Mouse (Mus musculus): ENCODE data around the gene Klhdc9. TPM values are rescaled to one million over a fixed set of nuclear protein-coding genes. Genes with fewer than 3 reads are reported as not detected.

Klhdc9 gene
- polyA plus RNA-seq, 1 experiment from 2014 or later = 2.3 TPM

- Histone ChIP-seq H3K4me2 (ENCODE audit: low read depth, severe bottlenecking) (no peak overlapping the region; the same call in 1 of the 2 replicates), H3K27me3 (ENCODE audit: control insufficient read depth, insufficient read depth, low read length) (no peaks in the 10 kb centered on the region), H3K9ac (ENCODE audit: low read length) (no peak overlapping the region), H3K27ac (replicated peaks; ENCODE audit: low read depth, low read length) (no peak overlapping the region), H3K4me3 (ENCODE audit: low read depth, low read length) (no peak overlapping the region), H3K4me1 (ENCODE audit: control insufficient read depth, insufficient read depth, low read length) (no peaks in the 10 kb centered on the region), H3K36me3 (ENCODE audit: control insufficient read depth, insufficient read depth, low read length) (no peaks in the 10 kb centered on the region), H3K9me3 (ENCODE audit: control insufficient read depth, low read length) (no peaks in the 10 kb centered on the region)
- no peak for ATAC-seq (ENCODE audit: insufficient number of reproducible peaks, low FRiP score, low TSS enrichment, low read depth)
- DNase-seq (ENCODE audit: low spot score) = no peak
- 12% methylated on average over 7 of the region's 7 CpGs for WGBS
Measured at GRCm38 (mm10) chr1:171319748-171320147, 40.9 kb downstream of the Klhdc9 start.

GRCm38 (mm10) chr1:171309321-171309720 is 51.3 kb downstream of the Klhdc9 start:
- 75% methylated on average over 2 of the region's 2 CpGs for WGBS
- no peak for DNase-seq (ENCODE audit: low spot score)

More at GRCm38 (mm10) chr1:171309321-171309720, 51.3 kb downstream of the Klhdc9 start:
- no peaks in the 10 kb centered on the region for H3K27me3 ChIP-seq (ENCODE audit: control insufficient read depth, insufficient read depth, low read length)
- no peak overlapping the region for H3K27ac ChIP-seq (replicated peaks; ENCODE audit: low read depth, low read length)
- H3K4me2 ChIP-seq (ENCODE audit: low read depth, severe bottlenecking) = no peak overlapping the region
- no peak for ATAC-seq (ENCODE audit: insufficient number of reproducible peaks, low FRiP score, low TSS enrichment, low read depth)
- H3K4me3 ChIP-seq (ENCODE audit: low read depth, low read length) = no peak overlapping the region
- H3K36me3 ChIP-seq (ENCODE audit: control insufficient read depth, insufficient read depth, low read length) = no peaks in the 10 kb centered on the region
- no peaks in the 10 kb centered on the region for H3K4me1 ChIP-seq (ENCODE audit: control insufficient read depth, insufficient read depth, low read length)
- no peak overlapping the region for H3K9ac ChIP-seq (ENCODE audit: low read length)
- no peaks in the 10 kb centered on the region for H3K9me3 ChIP-seq (ENCODE audit: control insufficient read depth, low read length)

Other genes starting within 250 kb of the Klhdc9 start
- gene Cfap126, start 246.9 kb downstream of the Klhdc9 start, polyA plus RNA-seq (2014; fragmentation: Nextera tagmentation; extraction: Ambion mirVana) = 0.96 and 1.7 TPM in 2 replicates
- 267 and 288 TPM in 2 replicates for gene Sdhc, start 210.2 kb downstream of the Klhdc9 start, polyA plus RNA-seq (2014; fragmentation: Nextera tagmentation; extraction: Ambion mirVana)
- gene Mpz, start 210.1 kb downstream of the Klhdc9 start, polyA plus RNA-seq (2014; fragmentation: Nextera tagmentation; extraction: Ambion mirVana) = 0.61 and 0.68 TPM in 2 replicates
- 2.7 and 4.3 TPM in 2 replicates for gene Pcp4l1, start 164.5 kb downstream of the Klhdc9 start, polyA plus RNA-seq (2014; fragmentation: Nextera tagmentation; extraction: Ambion mirVana)
- gene Nr1i3, start 146.8 kb downstream of the Klhdc9 start, polyA plus RNA-seq (2014; fragmentation: Nextera tagmentation; extraction: Ambion mirVana) = 0.15 and 0.21 TPM in 2 replicates
- 25.4 and 26.4 TPM in 2 replicates for gene Tomm40l, start 138.3 kb downstream of the Klhdc9 start, polyA plus RNA-seq (2014; fragmentation: Nextera tagmentation; extraction: Ambion mirVana)
- gene Apoa2, start 135.7 kb downstream of the Klhdc9 start, polyA plus RNA-seq (2014; fragmentation: Nextera tagmentation; extraction: Ambion mirVana) = 2.8 and 4.6 TPM in 2 replicates
- 13.2 and 13.6 TPM in 2 replicates for gene Fcer1g, start 126.4 kb downstream of the Klhdc9 start, polyA plus RNA-seq (2014; fragmentation: Nextera tagmentation; extraction: Ambion mirVana)
- 5.5 and 5.6 TPM in 2 replicates for gene Adamts4, start 110.4 kb downstream of the Klhdc9 start, polyA plus RNA-seq (2014; fragmentation: Nextera tagmentation; extraction: Ambion mirVana)
- gene Ndufs2, start 109.4 kb downstream of the Klhdc9 start, polyA plus RNA-seq (2014; fragmentation: Nextera tagmentation; extraction: Ambion mirVana) = 260 and 264 TPM in 2 replicates
- gene B4galt3, start 90.5 kb downstream of the Klhdc9 start, polyA plus RNA-seq (2014; fragmentation: Nextera tagmentation; extraction: Ambion mirVana) = 68.9 and 78.2 TPM in 2 replicates
- 65.0 and 71.0 TPM in 2 replicates for gene Ppox, start 79.6 kb downstream of the Klhdc9 start, polyA plus RNA-seq (2014; fragmentation: Nextera tagmentation; extraction: Ambion mirVana)
- gene Usp21, start 72.8 kb downstream of the Klhdc9 start, polyA plus RNA-seq (2014; fragmentation: Nextera tagmentation; extraction: Ambion mirVana) = 111 and 114 TPM in 2 replicates
- gene Ufc1, start 65.8 kb downstream of the Klhdc9 start, polyA plus RNA-seq (2014; fragmentation: Nextera tagmentation; extraction: Ambion mirVana) = 111 and 115 TPM in 2 replicates
- 51.7 and 55.7 TPM in 2 replicates for gene Dedd, start 31.7 kb downstream of the Klhdc9 start, polyA plus RNA-seq (2014; fragmentation: Nextera tagmentation; extraction: Ambion mirVana)
- gene Nit1, start 15.2 kb downstream of the Klhdc9 start, polyA plus RNA-seq (2014; fragmentation: Nextera tagmentation; extraction: Ambion mirVana) = 29.2 and 31.9 TPM in 2 replicates
- 61.8 and 68.3 TPM in 2 replicates for gene Pfdn2, start 15.1 kb downstream of the Klhdc9 start, polyA plus RNA-seq (2014; fragmentation: Nextera tagmentation; extraction: Ambion mirVana)
- 2.9 and 3.1 TPM in 2 replicates for gene Nectin4, start 9.3 kb upstream of the Klhdc9 start, polyA plus RNA-seq (2014; fragmentation: Nextera tagmentation; extraction: Ambion mirVana)
- 0.55 and 0.70 TPM in 2 replicates for gene Arhgap30, start 28.2 kb upstream of the Klhdc9 start, polyA plus RNA-seq (2014; fragmentation: Nextera tagmentation; extraction: Ambion mirVana)
- gene Usf1, start 50.5 kb upstream of the Klhdc9 start, polyA plus RNA-seq (2014; fragmentation: Nextera tagmentation; extraction: Ambion mirVana) = 114 and 124 TPM in 2 replicates
- 3.2 and 3.3 TPM in 2 replicates for gene Tstd1, start 58.1 kb upstream of the Klhdc9 start, polyA plus RNA-seq (2014; fragmentation: Nextera tagmentation; extraction: Ambion mirVana)
- gene F11r, start 76.7 kb upstream of the Klhdc9 start, polyA plus RNA-seq (2014; fragmentation: Nextera tagmentation; extraction: Ambion mirVana) = 26.7 and 28.4 TPM in 2 replicates
- gene Alyref2, start 142.7 kb upstream of the Klhdc9 start, polyA plus RNA-seq (2014; fragmentation: Nextera tagmentation; extraction: Ambion mirVana) = 7.1 and 10.3 TPM in 2 replicates
- not detected in 2 replicates for gene Itln1, start 174.5 kb upstream of the Klhdc9 start, polyA plus RNA-seq (2014; fragmentation: Nextera tagmentation; extraction: Ambion mirVana)
- gene Cd244a, start 198.4 kb upstream of the Klhdc9 start, polyA plus RNA-seq (2014; fragmentation: Nextera tagmentation; extraction: Ambion mirVana) = not detected in 2 replicates
- gene Ly9, start 246.6 kb upstream of the Klhdc9 start, polyA plus RNA-seq (2014; fragmentation: Nextera tagmentation; extraction: Ambion mirVana) = not detected in 2 replicates